Mouse (Mus musculus) embryo, embryonic 11.5 days (tissue): ENCODE measurements around the gene Fads1.
"Not testable (repeated sequence)": the region's sequence is repeated elsewhere in the genome, so short reads cannot be mapped to it uniquely, and the experiment has no call there.

Source experiments
- DNase-seq: peaks from one replicate; pipeline ENCODE4 v3.0.0-alpha.2; 2012; ENCODE audit warnings: low read depth, low spot score

Gene Fads1

GRCm38 (mm10) chr19:10182670-10183298 is at the start of gene Fads1:
Gene Fads1, plus strand, starts transcription at chr19:10182888.
- peak; percentile 93 for DNase-seq

- DNase-seq: no peak
These were observed 48.0 kb upstream of the Fads1 start for GRCm38 (mm10) chr19:10134692-10135091.

DNA sequence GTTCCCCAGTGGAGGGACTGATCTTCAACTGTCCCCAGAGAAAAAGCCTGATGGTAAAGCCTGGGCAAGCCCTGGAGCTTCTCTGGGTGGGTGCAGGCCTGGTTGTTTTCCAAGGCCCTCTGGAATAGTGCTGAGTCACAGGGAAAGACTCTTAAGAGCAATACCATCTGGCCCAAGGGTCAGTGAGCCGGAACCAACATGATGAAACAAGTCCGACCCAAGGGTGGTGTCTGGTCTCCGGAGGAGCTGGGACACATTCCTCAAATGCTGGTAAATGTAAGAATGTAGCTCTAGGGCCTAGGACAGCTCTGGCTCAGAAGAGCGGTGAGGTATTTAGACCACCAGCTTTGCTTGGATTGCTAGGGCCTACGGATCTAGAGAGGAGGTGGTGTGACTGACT is 45.3 kb upstream of the Fads1 start:
- DNase-seq: no peak

- no peak for DNase-seq
These were observed 43.0 kb upstream of the Fads1 start for GRCm38 (mm10) chr19:10139736-10140135.

DNA sequence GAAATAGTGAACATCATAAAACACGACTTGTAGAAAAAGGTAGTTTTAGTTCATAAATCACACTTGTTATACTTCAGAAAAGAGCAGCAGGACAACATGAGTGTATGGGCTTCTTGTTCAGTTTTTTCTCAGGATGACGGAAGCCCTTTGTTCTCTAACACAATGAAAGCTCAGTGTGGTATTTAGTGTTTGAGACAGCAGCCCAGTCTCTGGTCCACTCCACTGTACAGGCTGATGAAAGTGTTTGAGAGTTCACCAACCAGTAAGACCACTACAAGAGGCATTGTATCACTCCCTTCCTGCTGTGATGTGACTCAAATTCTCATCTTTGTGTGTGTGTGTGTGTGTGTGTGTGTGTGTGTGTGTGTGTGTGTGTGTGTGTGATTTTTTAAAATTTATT is 39.0 kb upstream of the Fads1 start:
- no peak for DNase-seq

GRCm38 (mm10) chr19:10144464-10144863 is 38.2 kb upstream of the Fads1 start:
- no peak for DNase-seq

- no peak for DNase-seq
These were observed 34.1 kb upstream of the Fads1 start for GRCm38 (mm10) chr19:10148555-10148954.

- no peak for DNase-seq
These were observed 33.5 kb upstream of the Fads1 start for GRCm38 (mm10) chr19:10149189-10149588.

DNA sequence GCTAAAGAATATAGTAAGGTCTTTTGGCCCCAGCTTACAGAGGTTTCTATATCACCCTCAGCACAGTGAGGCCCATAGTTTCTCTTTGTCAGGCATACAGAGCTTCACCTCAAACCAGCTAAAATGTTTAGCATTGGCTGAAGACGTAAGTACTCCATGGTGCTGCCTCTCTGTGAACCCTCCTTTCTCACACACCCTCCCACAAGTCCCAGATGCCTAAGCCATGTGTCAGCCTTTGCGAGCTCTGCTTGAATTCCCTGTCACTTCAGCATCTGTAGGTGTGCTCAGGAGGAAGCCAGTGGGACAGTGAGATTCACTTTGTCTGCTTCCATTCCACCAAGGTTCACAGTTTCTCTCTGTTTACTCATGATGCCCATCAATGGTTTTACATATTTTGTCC is 25.0 kb upstream of the Fads1 start:
- no peak for DNase-seq

GRCm38 (mm10) chr19:10163896-10164295 is 18.8 kb upstream of the Fads1 start:
- DNase-seq: no peak

GRCm38 (mm10) chr19:10165928-10166327 is 16.8 kb upstream of the Fads1 start:
- DNase-seq: not testable (repeated sequence)

DNA sequence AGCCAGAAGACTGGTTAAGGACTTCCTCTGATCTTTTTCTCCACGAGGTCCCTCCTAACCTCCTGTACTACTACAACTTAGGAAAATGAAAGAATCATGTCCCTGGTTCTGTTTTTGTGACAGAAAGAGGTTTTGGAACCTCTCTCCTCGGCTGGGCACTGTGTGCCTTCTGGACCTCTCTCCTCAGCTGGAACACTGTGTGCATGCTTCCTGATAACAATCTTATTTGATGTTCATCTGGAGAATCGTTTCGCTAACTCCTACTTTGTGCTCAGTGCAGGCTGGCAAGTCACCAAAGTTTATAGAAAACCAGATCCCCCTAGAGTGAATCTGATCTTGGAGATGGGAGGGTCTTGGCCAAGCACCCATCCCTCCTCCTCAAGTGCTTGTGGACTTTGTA is 15.6 kb upstream of the Fads1 start:
- DNase-seq: no peak

DNA sequence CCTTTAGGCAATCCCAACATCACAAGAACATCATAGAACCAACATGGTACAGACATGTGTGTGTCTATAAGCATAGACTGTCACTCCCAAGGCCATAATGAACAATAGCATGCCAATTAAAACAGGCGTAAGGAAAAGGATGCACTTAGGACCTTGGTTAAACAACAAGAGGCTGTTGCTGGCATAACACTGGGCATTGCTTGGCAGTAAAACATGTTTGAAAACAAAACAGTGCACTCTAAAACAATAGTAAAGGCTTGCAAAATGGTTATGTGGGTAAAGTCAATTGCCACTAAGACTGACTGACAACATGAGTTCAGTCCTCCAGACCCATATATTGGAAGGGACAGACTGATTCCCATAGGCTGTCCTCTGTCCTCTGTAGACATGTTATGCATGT is 14.7 kb upstream of the Fads1 start:
- DNase-seq: no peak

DNA sequence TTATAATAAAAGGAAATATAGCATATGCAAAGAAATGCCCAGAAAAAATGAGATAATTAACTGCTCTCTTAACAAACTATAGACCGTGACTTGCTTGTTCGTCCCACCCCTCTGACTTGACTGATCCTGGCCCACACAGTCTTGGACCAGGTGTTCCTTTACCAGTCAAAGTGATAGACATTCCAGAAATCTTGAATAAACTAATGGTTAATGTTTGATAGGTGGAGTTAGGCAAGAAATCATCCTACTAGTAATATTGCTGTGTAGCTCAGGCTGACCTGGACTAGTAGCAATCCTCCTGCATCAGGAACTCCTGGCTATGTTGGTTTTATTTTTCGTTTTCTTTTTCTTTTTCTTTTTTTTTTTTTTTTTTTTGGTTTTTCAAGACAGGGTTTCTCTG is 14.2 kb upstream of the Fads1 start:
- DNase-seq: no peak

GRCm38 (mm10) chr19:10169179-10169578 is 13.5 kb upstream of the Fads1 start:
- no peak for DNase-seq

DNA sequence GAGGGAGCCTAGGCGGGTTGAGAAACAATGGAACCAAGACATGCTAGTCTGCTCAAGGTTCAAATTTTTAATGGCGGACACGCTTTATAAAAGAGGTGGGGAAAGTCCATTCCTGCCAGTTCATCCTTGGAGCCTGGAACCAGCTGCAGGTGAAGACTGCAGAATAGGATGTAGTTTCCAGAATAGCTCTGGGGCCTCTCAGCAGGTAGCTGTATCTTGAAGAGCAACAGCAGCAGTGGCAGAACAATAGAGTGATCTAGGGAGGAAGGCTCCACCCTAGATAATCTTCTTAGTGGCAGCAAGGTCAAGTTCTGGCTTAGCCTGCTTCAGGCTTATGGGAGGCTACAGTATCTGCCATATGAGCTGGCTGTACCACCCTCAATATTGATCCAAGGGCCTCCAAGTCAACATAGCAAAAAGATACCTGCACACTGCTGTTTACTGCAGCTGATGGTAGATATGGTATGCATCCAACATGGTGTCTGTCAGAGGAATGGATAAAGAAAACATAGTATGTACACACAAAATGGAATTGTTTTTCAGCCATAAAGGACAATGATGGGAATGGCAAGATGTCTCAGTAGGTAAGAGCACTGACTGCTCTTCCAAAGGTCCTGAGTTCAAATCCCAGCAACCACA is 12.9 kb upstream of the Fads1 start:
- DNase-seq: not testable (repeated sequence)

DNA sequence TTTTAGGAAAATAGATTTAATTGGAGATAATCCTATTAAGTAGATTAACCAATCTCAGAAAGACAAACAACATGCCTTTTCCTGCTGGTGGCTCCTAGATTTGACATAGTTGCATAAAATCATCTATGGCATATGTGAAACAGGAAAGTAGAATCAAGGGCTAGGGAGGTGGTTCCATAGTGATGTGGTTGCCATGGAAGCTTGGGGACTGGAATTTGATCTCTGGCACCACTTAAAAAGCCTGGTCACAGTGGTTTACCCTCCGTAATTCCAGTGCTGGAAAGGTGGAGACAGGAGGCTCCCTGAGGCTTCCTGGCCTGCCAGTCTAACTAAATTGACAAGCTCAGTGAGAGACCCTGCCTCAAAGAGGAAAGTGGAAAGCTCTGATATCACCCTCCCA is 12.2 kb upstream of the Fads1 start:
- DNase-seq: no peak

DNA sequence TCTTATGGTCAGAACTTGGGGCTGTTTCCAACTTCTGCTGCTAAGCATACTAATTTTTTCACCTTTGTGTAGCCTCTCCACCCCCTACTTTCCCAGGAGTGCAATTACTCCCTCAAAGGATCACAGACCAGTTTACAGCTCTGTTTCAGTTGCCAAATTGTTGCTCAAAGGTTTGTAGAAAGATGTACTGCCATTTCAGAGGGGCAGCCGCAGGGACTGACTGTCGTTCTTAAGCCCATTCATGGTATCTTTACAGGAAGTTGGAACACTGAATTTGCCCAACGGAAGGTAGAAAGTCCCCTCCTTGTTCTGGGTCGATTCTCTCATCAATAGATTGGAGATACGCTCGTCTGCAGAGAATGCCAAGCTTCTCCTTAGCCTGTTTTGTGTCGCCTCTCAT is 11.3 kb upstream of the Fads1 start:
- no peak for DNase-seq

- no peak for DNase-seq
These were observed 10.8 kb upstream of the Fads1 start for GRCm38 (mm10) chr19:10171846-10172245.

GRCm38 (mm10) chr19:10173116-10173718 is 9.5 kb upstream of the Fads1 start:
- no peak for DNase-seq

GRCm38 (mm10) chr19:10173844-10174539 is 8.7 kb upstream of the Fads1 start:
- no peak for DNase-seq

DNA sequence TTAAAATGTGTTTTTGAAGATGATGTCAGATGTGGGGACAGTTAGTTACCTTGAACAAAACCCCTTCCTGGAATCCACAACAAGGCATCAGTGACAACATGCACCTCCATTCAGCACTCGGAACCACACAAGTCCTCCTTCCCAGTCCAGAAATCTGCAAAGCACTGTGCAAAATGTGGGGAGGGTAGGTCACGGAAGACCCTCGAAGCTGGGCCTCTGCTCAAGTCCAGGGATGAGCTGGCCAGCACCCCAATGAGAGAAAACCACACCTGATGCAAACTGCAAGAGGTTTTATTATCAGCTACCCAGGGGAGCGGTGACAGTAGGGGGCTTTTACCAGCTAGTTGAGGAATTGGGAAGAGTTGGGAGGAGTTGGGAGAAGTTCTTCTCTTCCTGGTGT is 7.7 kb upstream of the Fads1 start:
- DNase-seq: no peak

DNA sequence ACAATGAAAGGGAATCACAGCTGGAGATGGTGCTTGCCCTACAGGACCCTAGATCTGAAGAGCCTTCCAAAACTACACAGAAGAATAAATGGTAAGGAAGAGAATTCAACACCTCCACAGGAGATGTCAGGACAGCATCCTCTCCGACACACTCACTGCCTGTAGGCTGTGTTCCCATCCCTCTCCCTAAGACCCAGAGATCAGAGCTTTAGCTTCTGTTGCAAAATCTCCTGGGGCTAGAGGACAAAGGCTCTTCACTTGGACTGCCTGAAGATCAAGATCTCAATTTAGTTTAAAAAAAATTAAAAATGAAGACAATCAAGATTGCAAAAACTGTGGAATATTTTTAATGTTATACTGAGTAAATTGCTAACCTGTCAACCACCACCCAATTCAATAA is 6.2 kb upstream of the Fads1 start:
- DNase-seq: no peak
